In the genomic region with DNA sequence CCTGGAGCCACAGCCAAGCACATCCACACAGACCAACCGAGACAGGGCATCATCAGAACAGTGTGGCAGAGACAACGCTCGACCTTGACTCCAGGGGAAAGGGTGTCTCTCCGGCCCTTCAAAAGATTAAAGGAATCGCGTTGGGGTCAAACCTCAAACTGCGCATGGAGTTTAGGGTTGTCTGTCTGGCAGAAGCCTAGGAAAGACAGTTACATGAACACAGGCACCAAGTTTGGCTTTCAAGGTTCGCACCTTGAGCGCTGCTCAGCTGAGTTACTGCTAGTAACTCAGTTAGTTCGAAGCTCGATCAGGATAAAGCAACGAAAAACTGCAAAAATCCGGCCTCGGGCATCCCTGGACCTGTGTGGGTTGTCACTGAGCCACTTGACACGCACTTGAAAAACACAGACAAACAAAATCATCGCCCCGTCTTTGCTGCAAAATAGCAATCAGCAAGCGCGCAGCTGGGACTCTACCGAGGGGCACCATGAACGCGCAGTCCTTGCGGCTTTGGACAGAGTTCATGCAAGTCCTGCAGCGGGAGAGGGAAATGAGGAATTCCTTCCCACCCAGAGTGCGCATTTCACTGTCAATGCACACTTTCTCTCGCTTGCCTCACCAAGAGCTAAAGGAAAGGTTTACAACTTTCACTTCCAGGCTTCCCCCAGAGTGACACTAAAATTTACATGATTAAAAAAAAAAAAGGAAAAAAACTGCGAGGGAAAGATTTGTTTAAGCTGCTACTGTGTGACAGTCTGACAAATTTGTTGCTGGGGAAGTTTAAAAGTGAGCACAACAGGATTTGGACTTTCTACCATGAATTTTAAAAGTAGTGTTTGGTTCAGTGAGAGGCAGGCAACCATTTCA, we compare ENCODE assay signal across 9 mouse cellular contexts.
DNase-seq lines count a peak whose midpoint lies in the region; ATAC-seq and TF ChIP-seq lines count a peak whose summit lies in the region.
"Had no signal": no experiment of that assay in that cellular context is flagged by ENCODE, and none has a peak within 500 bp of the region (broad histone marks: within the 10 kb centered on the region; RNA-seq: fewer than 3 reads in every experiment).

No protein-coding gene starts in this region.

- intact Hi-C loops in heart, postnatal 25 days (cut with DNase I): loop anchor here (2.0 kb wide), 2 partner anchors 129 to 135 kb away; no protein-coding TSS in a partner anchor

- TF ChIP-seq POLR2A in embryonic fibroblast, embryonic 13.5 days (IDR thresholded peaks at IDR 0.05; ENCODE audit: low read depth, low read length): peak; percentile 27; the same call in 1 of the 2 replicates

- 0 out of 2 replicates have a peak overlapping the region, but pooled peaks have one; percentile 16 for H3K9ac ChIP-seq in heart, embryonic 13.5 days
- peak overlapping the region; percentile 90 for H3K9ac ChIP-seq in liver, embryonic 13.5 days

- H3K4me2 ChIP-seq in heart, embryonic 13.5 days: peak overlapping the region; percentile 100
- H3K4me2 ChIP-seq in liver, embryonic 13.5 days: peak overlapping the region; percentile 100

- no peak for ATAC-seq in heart, embryonic 13.5 days (ENCODE audit: extremely low read depth, insufficient number of reproducible peaks, low FRiP score, low TSS enrichment)
- ATAC-seq in liver, embryonic 13.5 days (ENCODE audit: low read depth): no peak

- no peak for TF ChIP-seq CTCF in E14TG2a.4 (conservative IDR thresholded peaks at IDR 0.05; ENCODE audit: low read length)
- no peak for TF ChIP-seq CTCF in embryonic fibroblast, embryonic 13.5 days (IDR thresholded peaks at IDR 0.05; ENCODE audit: borderline replicate concordance, insufficient read depth, low read length)

- WGBS in heart, embryonic 13.5 days: 2% methylated on average over 27 of the region's 27 CpGs
- WGBS in liver, embryonic 13.5 days (ENCODE audit: insufficient replicate concordance): 6% methylated on average over 27 of the region's 27 CpGs

- DNase-seq in heart, postnatal 25 days (ENCODE audit: low spot score): no peak
- no peak for DNase-seq in liver, embryonic 13.5 days
- no peak for DNase-seq in urinary bladder, postnatal 36 days (ENCODE audit: low spot score in 2 of 2)
- no peak for DNase-seq in urinary bladder, postnatal 14 days (ENCODE audit: low spot score)
- no peak for DNase-seq in ovary, postnatal 14 days (ENCODE audit: low spot score)
- DNase-seq: cerebellum, adult 8-10 months had no signal

- peak overlapping the region; percentile 69 for H3K4me3 ChIP-seq in heart, embryonic 13.5 days
- peak overlapping the region; percentile 88 for H3K4me3 ChIP-seq in E14TG2a.4 (replicated peaks; ENCODE audit: low read length)
- no peak overlapping the region for H3K4me3 ChIP-seq in embryonic fibroblast, embryonic 13.5 days (ENCODE audit: insufficient read depth, low read length)
- peak overlapping the region; percentile 80 for H3K4me3 ChIP-seq in liver, embryonic 13.5 days (replicated peaks)

- peaks cover 44% of the 10 kb centered on the region for H3K4me1 ChIP-seq in heart, embryonic 13.5 days
- H3K4me1 ChIP-seq in E14TG2a.4 (replicated peaks; ENCODE audit: low read depth, low read length): peaks cover 43% of the 10 kb centered on the region
- no peaks in the 10 kb centered on the region; the same call in 1 of the 2 replicates for H3K4me1 ChIP-seq in embryonic fibroblast, embryonic 13.5 days (ENCODE audit: control insufficient read depth, insufficient read depth, low read length)
- peaks cover 55% of the 10 kb centered on the region for H3K4me1 ChIP-seq in liver, embryonic 13.5 days (replicated peaks)

- H3K36me3 ChIP-seq in heart, embryonic 13.5 days: no peaks in the 10 kb centered on the region
- no peaks in the 10 kb centered on the region for H3K36me3 ChIP-seq in E14TG2a.4 (ENCODE audit: insufficient read depth, low read length)
- H3K36me3 ChIP-seq in liver, embryonic 13.5 days: no peaks in the 10 kb centered on the region

- H3K9me3 ChIP-seq in heart, embryonic 13.5 days: no peaks in the 10 kb centered on the region
- no peaks in the 10 kb centered on the region for H3K9me3 ChIP-seq in E14TG2a.4 (ENCODE audit: low read length)
- H3K9me3 ChIP-seq in liver, embryonic 13.5 days (replicated peaks): no peaks in the 10 kb centered on the region

- H3K27me3 ChIP-seq in heart, embryonic 13.5 days (replicated peaks): peaks cover 74% of the 10 kb centered on the region
- peaks cover 75% of the 10 kb centered on the region for H3K27me3 ChIP-seq in E14TG2a.4 (ENCODE audit: insufficient read depth, low read length)
- H3K27me3 ChIP-seq in liver, embryonic 13.5 days: peaks cover 36% of the 10 kb centered on the region

- no peak overlapping the region for H3K27ac ChIP-seq in heart, embryonic 13.5 days (replicated peaks)
- no peak overlapping the region for H3K27ac ChIP-seq in embryonic fibroblast, embryonic 13.5 days (ENCODE audit: insufficient read depth, low read length)
- no peak overlapping the region for H3K27ac ChIP-seq in liver, embryonic 13.5 days
